Mouse (Mus musculus): Measurements from ENCODE around the gene Med12l. TPM values are rescaled to one million over a fixed set of nuclear protein-coding genes. Genes with fewer than 3 reads are reported as not detected.
A peak's percentile ranks its signal among the peaks of the same experiment; 100 is the strongest.

Med12l gene
- total RNA-seq, 4 experiments from 2014 or later, result 46.5 to 61.7 (median 54.8) TPM

GRCm38 (mm10) chr3:59312610-59313009 is 307.0 kb downstream of the Med12l start:
- peak; percentile 63 to 65 for DNase-seq (ENCODE audit: low spot score in 2 of 2)

- DNase-seq (ENCODE audit: low spot score in 2 of 2), result no peak
These were observed 310.5 kb downstream of the Med12l start for GRCm38 (mm10) chr3:59316077-59316476.

DNA sequence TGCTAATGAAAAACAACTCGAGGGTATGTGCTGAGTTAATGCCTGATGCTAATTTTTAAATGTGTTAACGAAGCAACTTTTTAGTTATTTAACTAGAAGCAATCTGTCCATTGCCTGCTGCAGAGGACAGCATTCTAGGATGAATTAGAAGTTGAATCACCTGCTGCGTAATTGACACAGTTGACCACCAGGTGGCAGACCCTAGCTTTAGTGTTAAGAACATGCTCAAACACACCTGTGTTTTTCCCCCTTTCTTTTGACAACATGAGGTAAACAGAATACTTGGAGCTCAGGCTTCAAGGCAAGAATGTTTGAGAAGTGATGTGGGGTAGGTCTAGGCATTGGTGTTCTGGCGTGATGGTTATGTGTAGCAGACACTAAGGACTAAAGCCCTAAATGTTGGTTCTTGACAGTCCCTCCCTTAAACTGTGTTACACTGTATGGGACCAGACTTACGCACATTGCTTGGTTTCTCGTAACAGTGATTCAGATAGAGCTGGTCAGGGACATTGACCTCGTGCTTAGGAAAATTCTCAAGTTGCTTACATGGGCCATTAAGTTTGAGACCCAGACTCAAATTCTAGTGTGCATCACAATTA is 315.8 kb downstream of the Med12l start:
- DNase-seq (ENCODE audit: low spot score in 2 of 2), result peak in 1 of 2 experiments; percentile 51

DNA sequence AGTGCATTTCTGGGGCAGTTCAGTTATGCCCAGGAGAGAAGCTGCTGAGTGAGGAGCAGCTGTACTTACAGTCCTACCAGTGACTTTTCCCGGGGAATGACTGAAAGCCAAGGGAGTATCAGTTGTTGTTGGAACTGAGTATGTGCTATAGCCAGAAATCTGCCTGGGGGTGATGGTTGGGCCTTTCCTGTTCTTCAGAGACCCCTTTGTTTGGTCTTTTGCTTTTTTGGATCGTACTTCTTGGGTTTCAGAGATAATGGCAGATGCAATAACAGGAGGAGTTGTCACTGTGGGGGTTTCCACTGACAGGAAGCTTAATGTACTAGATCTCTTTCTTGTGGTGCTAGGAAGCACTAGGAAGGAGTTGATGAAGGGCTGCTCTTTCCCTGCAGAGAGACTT is 322.9 kb downstream of the Med12l start:
- no peak for DNase-seq (ENCODE audit: low spot score in 2 of 2)

DNA sequence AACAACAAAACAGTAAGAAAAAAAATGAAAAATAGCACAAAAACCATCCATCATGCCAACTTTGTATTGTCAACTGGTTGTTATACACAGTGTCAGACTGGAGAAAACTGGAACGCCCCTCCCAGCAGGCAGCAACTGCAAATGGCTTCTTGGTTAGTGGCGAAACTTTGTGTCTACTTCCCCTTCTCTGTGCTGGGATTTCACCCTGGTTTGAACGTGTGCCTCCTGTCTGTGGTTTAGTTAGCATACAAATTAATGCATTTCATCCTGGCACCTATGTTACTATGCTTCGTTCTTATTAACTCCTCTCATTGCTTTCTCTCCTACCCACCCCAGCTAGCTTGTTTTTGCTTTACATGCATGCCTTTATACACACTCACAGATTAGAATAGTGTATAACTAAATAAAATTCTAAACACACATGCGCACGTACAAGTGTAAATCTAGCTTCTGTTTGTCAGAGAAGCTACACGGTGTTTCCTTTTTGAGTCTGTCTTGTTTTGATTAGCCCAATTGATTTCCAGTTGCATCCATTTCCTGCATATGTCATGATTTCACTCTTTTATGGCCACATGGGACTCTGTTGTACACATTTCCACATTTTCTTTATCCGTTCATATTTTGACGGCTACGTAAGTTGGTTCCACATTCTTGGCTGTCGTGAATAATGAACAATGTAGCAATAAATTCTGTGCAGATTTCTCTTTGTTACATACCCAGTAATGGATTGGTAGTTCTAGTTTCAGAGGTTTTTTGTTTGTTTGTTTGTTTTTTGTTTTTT is 336.2 kb downstream of the Med12l start:
- no peak for DNase-seq (ENCODE audit: low spot score in 2 of 2)

GRCm38 (mm10) chr3:59343026-59343425 is 337.4 kb downstream of the Med12l start:
- no peak for DNase-seq (ENCODE audit: low spot score in 2 of 2)

DNA sequence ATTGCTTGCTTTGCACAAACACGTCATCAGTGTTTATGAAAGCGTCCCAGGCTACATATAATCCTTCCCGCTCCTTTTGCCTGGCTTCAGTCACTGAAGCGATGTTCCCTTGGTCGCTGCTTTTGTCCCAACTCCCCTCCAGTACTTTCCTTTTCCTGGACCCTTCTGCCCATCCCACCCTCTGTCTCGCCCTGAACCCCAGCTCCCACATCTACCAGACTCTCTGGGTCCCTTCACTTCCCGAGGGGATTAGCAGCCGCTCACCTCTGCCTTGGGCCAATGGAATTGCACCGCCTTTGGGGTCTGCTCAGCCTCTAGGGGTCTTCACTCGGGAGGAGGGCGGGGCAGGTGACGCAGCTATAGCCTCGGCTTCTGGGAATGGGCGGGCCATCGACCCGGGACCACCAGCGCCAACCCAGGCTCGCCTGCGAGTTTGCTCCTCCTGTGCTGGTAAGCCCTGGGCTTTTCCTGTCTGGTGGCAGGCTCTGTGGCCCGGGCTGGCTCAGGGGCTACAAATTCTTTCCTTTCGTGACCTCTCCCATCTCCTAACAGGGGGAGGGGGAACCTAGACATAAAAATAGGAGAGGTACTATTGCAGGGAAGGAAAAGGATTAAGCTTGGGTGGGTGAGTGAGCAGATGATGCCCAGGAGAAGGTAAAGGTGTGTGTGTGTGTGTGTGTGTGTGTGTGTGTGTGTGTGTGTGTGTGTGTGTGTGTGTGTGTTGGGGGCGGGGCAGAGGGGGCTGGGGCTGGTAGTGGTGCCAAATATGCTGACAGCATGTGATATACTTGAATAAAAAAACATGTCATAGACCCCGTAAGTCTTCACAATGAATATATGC is 338.7 kb downstream of the Med12l start, which contains the start of gene Igsf10:
Gene Igsf10 (minus strand): TSS at position 330 of the 841 bp plus-strand sequence.
- no peak for DNase-seq (ENCODE audit: low spot score in 2 of 2)

GRCm38 (mm10) chr3:59351768-59352167 is 346.1 kb downstream of the Med12l start:
- DNase-seq (ENCODE audit: low spot score in 2 of 2), result no peak

DNA sequence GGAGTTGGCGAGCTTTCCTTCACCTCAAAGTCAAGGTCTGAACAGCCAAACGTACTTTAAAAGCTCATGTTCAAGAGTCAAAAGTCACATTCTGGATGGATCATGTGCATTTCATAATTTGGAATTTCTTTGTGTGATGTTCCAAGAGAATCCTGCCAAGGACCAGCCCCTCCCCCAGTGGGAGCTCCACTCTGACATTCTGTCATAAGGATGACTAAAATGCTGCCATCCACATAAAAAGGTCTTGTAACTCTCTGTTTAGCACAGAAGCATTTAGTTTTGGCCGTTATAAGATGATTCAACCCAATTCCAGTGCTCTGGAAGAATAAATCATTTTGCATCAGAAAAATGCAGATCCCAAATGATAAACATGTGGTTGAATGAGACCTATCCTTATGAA is 348.5 kb downstream of the Med12l start:
- DNase-seq (ENCODE audit: low spot score in 2 of 2), result no peak

DNA sequence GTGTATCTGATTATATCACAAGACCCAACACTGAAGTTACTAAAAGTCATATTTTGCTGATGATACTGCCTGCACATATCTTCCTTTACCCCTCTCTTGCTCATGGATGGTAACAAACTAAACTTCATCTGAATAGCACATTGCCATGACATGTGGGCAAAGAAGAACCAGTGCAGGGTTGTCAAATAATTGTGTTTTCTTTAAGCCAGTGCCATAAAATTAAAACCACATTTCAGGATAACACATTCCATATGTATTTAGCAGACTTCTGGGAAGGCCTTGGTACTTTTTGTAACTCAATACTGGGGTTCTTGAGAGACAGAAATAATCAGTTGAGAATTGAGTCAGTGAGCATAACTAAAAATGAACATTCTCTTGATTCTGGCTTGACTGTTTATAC is 354.5 kb downstream of the Med12l start:
- DNase-seq (ENCODE audit: low spot score in 2 of 2), result no peak

GRCm38 (mm10) chr3:59361895-59362294 is 356.3 kb downstream of the Med12l start:
- no peak for DNase-seq (ENCODE audit: low spot score in 2 of 2)

Other genes with a start within 250 kb of the Med12l start
- gene Mindy4b-ps, start 183.5 kb upstream of the Med12l start, total RNA-seq (2022), result 1 to 10 TPM; 1.1 to 2.6 (median 1.2) TPM
- gene Clrn1, start 120.5 kb upstream of the Med12l start, total RNA-seq (2022), result 1 to 10 TPM; 2.2 to 3.6 (median 2.6) TPM
- not detected for gene Gpr171, start 96.0 kb downstream of the Med12l start, total RNA-seq (2022)
- 1 to 10 TPM; 1.4 to 3.4 (median 2.5) TPM for gene P2ry14, start 147.8 kb downstream of the Med12l start, total RNA-seq (2022)
- not detected for gene Gpr87, start 189.3 kb downstream of the Med12l start, total RNA-seq (2022)
- 10 to 100 TPM in 2 of 4 experiments, 1 to 10 TPM in 2; 7.7 to 23.9 (median 15.7) TPM for gene P2ry13, start 205.1 kb downstream of the Med12l start, total RNA-seq (2022)